Mouse (Mus musculus) common myeloid progenitor, adult 5-6 weeks (primary cell): ENCODE results near the gene Olfr1368. TPM values are rescaled to one million over a fixed set of nuclear protein-coding genes. Genes with fewer than 3 reads are reported as not detected.

Experiments
- ATAC-seq: replicated peaks from 2 replicates; pipeline ENCODE4 v1.8.0; 2016; ENCODE audit warnings: low read depth, mild to moderate bottlenecking, moderate TSS enrichment, inconsistent platforms; ENCODE audit not compliant: poor library complexity, severe bottlenecking
- total RNA-seq: library from RNA; stranded (forward); fragments of 200-1000, 187-1606 nt; gene quantifications from 2 replicates; pipeline ENCODE4 v1.2.3, GENCODE M21; 2017

Olfr1368 gene
- not detected in 2 replicates for total RNA-seq

GRCm38 (mm10) chr13:21145767-21146166 lies at the start of gene Olfr1368:
Gene Olfr1368 (minus strand): TSS chr13:21145867.
- no peak for ATAC-seq

GRCm38 (mm10) chr13:21185521-21185920 lies 39.9 kb upstream of the Olfr1368 start:
- ATAC-seq = no peak

DNA sequence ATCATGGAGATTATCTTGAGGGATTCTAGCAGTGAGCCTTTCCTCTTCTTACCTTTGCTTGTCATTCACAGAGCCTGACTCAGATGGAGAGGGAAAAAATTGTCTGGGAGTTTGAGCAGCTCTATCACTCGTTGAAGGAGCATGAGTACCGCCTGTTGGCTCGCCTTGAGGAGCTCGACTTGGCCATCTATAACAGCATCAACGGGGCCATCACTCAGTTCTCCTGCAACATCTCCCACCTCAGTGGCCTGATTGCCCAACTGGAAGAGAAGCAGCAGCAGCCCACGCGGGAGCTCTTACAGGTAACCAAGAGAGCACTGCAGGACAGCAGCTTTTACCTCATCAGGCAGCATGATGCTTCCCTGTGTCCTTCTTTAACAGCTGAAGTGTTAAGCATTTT lies 38.0 kb upstream of the Olfr1368 start:
- no peak for ATAC-seq

- no peak for ATAC-seq
Measured at GRCm38 (mm10) chr13:21183066-21183465, 37.4 kb upstream of the Olfr1368 start.

- ATAC-seq = no peak
Measured at GRCm38 (mm10) chr13:21181996-21182395, 36.3 kb upstream of the Olfr1368 start.

- peak; percentile 48 for ATAC-seq
Measured at GRCm38 (mm10) chr13:21180551-21181530, 35.2 kb upstream of the Olfr1368 start.

DNA sequence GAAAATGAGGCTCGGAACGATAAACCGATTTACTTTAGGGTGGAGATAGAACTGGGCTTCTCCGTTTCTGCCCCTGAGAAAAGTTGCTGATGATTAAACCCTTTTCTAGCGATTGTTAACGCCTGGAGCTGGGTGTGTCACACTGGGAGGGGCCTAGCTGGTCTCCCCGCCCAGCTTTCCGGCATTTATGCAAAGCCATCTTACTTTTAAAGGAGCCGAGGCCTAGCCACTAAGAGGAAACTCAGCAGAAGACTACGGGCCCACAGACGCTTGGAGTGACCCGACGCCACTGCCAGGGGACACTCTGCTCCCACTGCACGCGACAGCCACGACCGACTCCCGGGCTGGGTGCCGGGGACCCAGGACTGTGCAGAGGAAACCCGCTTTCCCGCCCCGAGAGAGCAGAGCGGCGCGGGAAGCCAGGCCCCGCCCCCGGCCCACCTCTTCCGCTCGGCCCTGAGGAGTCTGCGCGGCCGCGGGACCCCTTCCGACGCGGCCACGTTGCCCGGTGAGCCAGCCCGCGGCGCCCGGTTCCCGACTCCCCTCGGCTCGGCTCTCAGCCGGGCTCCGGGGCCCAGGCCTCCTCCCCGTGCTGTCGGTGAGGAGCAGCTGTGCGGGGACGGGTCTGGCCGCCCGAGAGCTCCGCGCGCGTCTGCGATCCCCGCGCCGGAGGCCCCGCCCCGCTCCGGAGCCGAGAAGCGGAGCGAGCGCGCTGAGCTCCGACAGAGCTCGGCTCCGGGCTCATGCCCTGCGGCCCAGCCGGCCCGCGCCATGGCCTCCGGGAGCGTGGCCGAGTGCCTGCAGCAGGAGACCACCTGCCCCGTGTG lies 34.3 kb upstream of the Olfr1368 start:
- peak; percentile 81 for ATAC-seq

GRCm38 (mm10) chr13:21179367-21179723 lies 33.7 kb upstream of the Olfr1368 start, which contains the start of gene Trim27:
Gene Trim27 (plus strand): TSS chr13:21179445.
- peak; percentile 72 for ATAC-seq

GRCm38 (mm10) chr13:21178364-21178763 lies 32.7 kb upstream of the Olfr1368 start:
- ATAC-seq = no peak

DNA sequence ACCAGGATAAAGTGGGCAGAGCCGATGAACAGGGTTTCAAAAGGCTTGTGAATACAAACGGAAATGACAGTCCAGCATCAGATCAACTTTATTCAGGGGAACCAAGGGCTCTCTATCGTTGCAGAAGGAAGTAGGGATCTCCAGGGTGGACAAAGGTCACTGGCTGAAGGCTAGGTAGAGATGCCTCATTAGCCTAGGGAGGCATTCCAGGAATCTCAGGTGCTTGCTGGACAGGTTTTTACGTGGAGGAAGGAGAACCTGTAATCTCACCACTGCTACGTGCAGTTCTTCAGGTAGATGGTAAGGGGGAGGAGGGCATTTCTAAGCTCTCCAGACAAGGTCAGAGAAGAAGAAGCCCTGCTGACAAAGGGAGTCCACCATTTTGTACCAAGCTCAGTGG lies 32.0 kb upstream of the Olfr1368 start:
- no peak for ATAC-seq

DNA sequence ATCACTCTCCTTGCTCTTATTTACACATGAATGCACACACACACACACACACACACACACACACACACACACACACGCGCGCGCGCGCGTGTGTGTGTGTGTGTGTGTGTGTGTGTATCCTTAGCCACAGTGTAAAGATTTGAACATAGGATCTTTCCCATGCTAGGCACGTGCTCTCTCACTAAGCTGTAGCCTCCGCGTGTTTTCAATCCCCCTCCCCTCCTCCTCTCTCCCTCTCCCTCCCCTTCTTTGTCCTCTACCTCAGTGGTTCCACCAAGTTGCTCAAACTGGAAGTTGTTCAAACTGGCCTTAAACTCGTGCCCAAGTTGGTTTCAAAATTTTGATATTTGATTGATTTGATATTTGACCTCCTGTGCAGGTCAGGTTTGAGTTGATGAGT lies 31.1 kb upstream of the Olfr1368 start:
- ATAC-seq = no peak

GRCm38 (mm10) chr13:21173072-21173471 lies 27.4 kb upstream of the Olfr1368 start:
- peak; percentile 19 for ATAC-seq

GRCm38 (mm10) chr13:21172241-21173027 lies 26.8 kb upstream of the Olfr1368 start:
- peak; percentile 38 for ATAC-seq

GRCm38 (mm10) chr13:21171600-21172150 lies 26.0 kb upstream of the Olfr1368 start:
- ATAC-seq = 0 out of 2 replicates have a peak, but pooled peaks have one; percentile 13

DNA sequence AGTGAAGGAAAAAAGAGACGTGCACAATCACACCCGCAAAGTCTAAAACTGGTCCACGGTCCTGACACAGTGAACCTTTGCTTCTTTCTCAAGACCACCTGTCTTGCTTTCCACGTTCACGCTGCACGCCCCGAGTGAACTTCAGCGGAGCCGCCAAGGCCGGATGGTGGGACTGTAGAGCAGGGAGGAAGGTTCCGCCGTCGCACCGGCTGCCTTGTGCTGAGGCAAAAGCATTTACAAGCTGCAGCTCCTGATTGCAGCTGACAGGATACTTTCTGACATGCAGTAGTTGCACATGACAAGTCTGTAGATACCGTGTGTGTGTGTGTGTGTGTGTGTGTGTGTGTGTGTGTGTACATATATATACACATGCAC lies 25.5 kb upstream of the Olfr1368 start:
- no peak for ATAC-seq

DNA sequence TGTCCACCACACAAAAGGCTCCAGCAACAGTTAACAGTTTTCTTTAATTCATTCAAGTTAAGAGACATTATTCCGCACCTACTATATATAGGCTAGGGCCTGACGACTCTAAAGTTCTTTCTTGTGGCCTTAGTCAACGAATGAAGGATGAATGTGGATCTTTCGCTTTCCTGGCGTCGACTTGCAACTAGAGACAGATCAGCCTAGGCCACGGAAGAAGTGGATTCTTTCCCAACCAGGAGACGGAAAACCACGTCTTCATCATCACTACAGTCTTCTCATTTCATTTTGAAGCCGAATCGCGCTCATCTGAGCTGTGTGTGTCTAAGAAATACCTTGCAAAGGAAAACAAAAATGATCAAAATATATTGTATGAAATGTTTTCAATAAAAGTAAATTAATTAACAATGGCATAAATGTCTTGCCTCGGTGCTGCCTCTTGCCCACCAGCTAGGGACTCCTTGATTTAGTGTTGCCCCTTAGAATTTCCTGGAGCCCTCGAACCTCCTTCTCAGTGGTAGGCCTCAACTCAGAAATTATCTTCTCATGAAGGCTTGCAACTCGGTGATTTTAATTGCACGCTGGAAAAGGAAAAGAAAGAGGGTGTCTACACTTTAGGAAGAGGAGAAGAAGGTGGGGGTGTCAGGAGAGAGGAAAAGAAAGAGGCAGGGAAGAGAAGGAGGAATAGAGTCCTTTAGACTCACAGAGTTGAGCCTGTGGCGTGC lies 24.9 kb upstream of the Olfr1368 start:
- ATAC-seq = no peak

- ATAC-seq = peak; percentile 45
Measured at GRCm38 (mm10) chr13:21169657-21170430, 24.2 kb upstream of the Olfr1368 start.

DNA sequence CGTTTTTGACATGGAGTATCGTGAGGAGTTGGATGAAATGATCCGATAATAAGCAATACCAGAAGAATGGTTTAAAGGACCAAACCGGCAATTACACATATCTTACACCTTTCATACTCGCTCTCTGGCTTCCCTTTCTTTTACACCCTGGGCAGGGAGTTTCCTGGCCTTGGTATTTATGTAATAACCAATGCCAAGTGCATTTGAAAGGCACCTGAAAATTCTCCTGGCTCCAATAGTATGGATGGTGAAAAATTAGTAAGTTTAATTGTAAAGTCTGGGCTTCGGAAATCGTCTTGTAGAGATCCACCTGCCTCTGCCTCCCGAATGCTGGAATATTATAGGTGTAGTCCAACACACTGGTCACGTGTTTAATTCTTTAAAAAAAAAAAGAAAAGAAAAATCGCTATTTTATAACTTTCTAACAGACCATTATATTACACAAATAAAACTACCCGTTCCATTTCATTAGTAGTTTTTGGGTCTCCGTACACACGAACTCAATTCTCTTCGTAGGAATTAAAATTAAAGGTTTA lies 23.5 kb upstream of the Olfr1368 start:
- ATAC-seq = no peak
